Mouse (Mus musculus): ENCODE measurements around the gene Dnajc30.

DNA sequence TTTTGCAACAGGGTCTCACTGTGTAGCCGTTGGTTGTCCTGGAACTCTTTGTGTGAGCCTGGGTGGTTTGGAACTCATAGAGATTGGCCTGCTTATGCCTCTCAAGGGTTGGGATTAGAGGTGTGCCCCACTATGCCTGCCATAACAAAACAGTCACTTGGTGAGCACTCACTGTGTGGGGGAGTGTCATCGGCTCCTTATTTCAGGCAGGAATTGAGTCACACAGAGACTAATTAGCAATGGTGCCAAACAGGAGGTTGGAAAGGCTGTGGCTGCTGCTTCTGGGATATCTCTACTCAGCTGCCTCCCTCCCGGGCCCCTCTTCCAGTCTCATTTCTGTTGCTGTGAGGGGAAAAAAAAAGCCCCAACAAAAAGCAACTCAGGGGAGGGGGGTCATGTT lies 19.4 kb upstream of the Dnajc30 start:
- TF ChIP-seq POLR2A (IDR thresholded peaks at IDR 0.05; ENCODE audit: borderline replicate concordance, extremely low read depth, low read depth, low read length) (no peak), CTCF (IDR thresholded peaks at IDR 0.05; ENCODE audit: insufficient read depth, low read length) (no peak)
